Mouse (Mus musculus): ENCODE data around the gene Crim1. TPM values are rescaled to one million over a fixed set of nuclear protein-coding genes. Genes with fewer than 3 reads are reported as not detected.
A peak's percentile ranks its signal among the peaks of the same experiment; 100 is the strongest.

Crim1 gene
- polyA plus RNA-seq, 1 experiment: 54.2 TPM

DNA sequence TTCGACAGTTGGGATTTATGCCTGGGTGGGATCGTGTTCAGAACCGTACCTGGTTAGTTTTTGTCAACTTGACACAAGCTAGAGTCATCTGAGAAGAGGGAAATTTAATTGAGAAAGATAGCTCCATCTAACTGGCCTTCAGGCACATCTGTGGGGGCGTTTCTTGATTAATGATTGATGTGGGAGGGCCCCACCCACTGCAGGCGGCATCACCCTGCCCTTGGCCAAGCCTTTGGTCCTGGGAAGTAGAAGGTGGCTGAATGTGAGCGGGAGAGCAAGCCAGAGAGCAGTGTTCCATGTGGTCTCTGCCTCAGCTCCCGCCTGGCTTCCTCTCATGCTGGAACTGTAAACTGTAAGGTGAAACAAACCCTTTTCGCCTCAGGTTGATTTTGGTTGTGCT, 56.5 kb downstream of the Crim1 start:
- TF ChIP-seq POLR2A (IDR thresholded peaks at IDR 0.05; ENCODE audit: low read depth, low read length) (no peak), CTCF (conservative IDR thresholded peaks at IDR 0.05; ENCODE audit: insufficient read depth, insufficient read length, low read depth, low read length) (no peak)
- 53% methylated on average over 8 of the region's 8 CpGs for WGBS
- Histone ChIP-seq H3K36me3 (ENCODE audit: control insufficient read depth, insufficient read depth, low read length) (no peaks in the 10 kb centered on the region), H3K4me1 (ENCODE audit: control insufficient read depth, insufficient read depth, low read length) (peaks cover 3% of the 10 kb centered on the region), H3K27me3 (replicated peaks; ENCODE audit: control insufficient read depth, insufficient read depth, low read length) (no peaks in the 10 kb centered on the region), H3K4me3 (ENCODE audit: insufficient read depth, low read depth, low read length) (no peak overlapping the region), H3K27ac (ENCODE audit: insufficient read depth, low read depth, low read length) (no peak overlapping the region)
- DNase-seq: peak; percentile 64

DNA sequence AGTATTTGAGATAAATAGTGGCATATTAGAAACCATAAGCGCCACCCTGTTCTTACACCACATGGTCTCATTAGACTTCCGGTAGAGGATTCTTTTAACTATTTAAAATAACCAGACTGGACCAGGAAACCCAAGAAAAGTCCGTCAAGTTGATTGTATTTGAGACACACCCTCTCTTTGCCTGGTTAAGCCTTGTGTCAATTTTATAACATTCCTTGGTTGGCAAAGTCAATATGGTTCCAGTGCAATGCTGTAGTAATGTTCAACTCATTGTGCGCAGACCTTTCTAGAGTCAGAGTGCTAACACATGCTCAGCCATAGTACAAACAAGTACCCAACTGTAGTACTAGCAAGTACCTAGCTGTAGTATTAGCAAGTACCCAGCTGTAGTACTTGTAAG, 61.6 kb downstream of the Crim1 start:
- Histone ChIP-seq H3K4me1 (ENCODE audit: control insufficient read depth, insufficient read depth, low read length) (peaks cover 6% of the 10 kb centered on the region), H3K36me3 (ENCODE audit: control insufficient read depth, insufficient read depth, low read length) (no peaks in the 10 kb centered on the region), H3K27me3 (replicated peaks; ENCODE audit: control insufficient read depth, insufficient read depth, low read length) (no peaks in the 10 kb centered on the region), H3K4me3 (ENCODE audit: insufficient read depth, low read depth, low read length) (no peak overlapping the region), H3K27ac (ENCODE audit: insufficient read depth, low read depth, low read length) (no peak overlapping the region)
- TF ChIP-seq POLR2A (IDR thresholded peaks at IDR 0.05; ENCODE audit: low read depth, low read length) (no peak), CTCF (conservative IDR thresholded peaks at IDR 0.05; ENCODE audit: insufficient read depth, insufficient read length, low read depth, low read length) (no peak)
- DNase-seq: no peak
- 86% methylated on average over 4 of the region's 4 CpGs for WGBS

DNA sequence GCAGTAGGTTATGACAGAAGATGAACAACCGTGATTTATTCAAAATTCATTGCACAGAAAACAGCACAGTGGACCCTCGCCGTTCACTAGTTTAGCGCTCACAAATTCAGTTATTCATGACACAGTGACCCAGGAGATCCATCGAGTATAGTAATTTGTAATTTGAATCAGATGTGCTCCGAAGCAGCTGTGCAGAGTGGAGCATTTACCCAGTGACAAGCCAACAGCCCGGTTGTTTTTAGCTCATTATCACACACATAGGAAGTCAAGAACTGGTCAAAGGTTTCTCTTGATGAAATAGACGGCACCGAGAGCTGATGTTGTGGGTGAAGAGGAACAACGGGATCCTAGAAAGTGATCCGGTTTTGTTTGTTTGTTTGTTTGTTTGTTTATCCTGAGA, 64.1 kb downstream of the Crim1 start:
- DNase-seq: no peak
- Histone ChIP-seq H3K27ac (ENCODE audit: insufficient read depth, low read depth, low read length) (no peak overlapping the region), H3K4me1 (ENCODE audit: control insufficient read depth, insufficient read depth, low read length) (peaks cover 6% of the 10 kb centered on the region), H3K36me3 (ENCODE audit: control insufficient read depth, insufficient read depth, low read length) (no peaks in the 10 kb centered on the region), H3K4me3 (ENCODE audit: insufficient read depth, low read depth, low read length) (no peak overlapping the region), H3K27me3 (replicated peaks; ENCODE audit: control insufficient read depth, insufficient read depth, low read length) (no peaks in the 10 kb centered on the region)
- WGBS: 61% methylated on average over 11 of the region's 11 CpGs
- TF ChIP-seq CTCF (conservative IDR thresholded peaks at IDR 0.05; ENCODE audit: insufficient read depth, insufficient read length, low read depth, low read length) (no peak), POLR2A (IDR thresholded peaks at IDR 0.05; ENCODE audit: low read depth, low read length) (no peak)

DNA sequence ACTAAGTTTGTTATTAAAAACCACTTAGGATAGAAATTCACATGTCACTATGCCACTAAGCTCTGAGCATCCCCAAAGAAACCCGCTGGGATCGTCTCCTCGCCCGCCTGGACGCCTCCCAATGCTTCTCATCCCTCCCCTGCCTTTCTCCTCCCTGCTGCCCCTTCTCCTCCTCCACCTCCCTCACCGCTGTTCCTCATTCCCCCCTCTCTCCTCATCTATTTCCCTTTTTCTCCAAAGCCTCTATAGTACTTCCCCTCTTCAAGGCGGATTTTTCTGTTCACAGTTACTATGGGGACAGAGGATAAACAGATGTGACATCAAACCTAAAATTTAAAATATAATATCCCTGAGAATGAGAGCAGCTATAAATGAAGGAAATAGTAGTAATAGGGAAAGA, 65.1 kb downstream of the Crim1 start:
- H3K27me3 ChIP-seq (replicated peaks; ENCODE audit: control insufficient read depth, insufficient read depth, low read length): no peaks in the 10 kb centered on the region
- H3K4me3 ChIP-seq (ENCODE audit: insufficient read depth, low read depth, low read length): no peak overlapping the region
- H3K36me3 ChIP-seq (ENCODE audit: control insufficient read depth, insufficient read depth, low read length): no peaks in the 10 kb centered on the region
- no peak for TF ChIP-seq POLR2A (IDR thresholded peaks at IDR 0.05; ENCODE audit: low read depth, low read length)
- TF ChIP-seq CTCF (conservative IDR thresholded peaks at IDR 0.05; ENCODE audit: insufficient read depth, insufficient read length, low read depth, low read length): no peak
- H3K4me1 ChIP-seq (ENCODE audit: control insufficient read depth, insufficient read depth, low read length): peaks cover 3% of the 10 kb centered on the region
- DNase-seq: no peak
- WGBS: 91% methylated on average over 7 of the region's 7 CpGs
- H3K27ac ChIP-seq (ENCODE audit: insufficient read depth, low read depth, low read length): no peak overlapping the region

DNA sequence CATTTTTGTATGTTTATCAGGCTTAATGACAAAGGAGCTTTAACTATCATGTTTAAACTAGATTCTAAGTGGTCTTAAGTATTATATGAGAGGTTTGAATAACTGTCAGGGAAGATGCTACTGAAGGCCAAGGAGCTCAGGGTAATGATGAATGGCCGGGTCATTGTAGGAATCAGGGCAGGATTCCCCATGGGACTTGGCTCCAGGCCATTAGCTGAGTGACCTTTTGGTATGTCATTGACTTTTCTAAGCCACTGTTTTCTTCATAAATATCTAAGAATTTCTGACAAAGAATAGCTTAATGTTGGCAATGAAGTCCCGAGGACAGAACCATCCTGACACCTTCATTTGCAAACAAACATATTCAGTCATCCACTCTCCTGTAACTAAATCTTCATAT, 66.2 kb downstream of the Crim1 start:
- no peak overlapping the region for H3K4me3 ChIP-seq (ENCODE audit: insufficient read depth, low read depth, low read length)

DNA sequence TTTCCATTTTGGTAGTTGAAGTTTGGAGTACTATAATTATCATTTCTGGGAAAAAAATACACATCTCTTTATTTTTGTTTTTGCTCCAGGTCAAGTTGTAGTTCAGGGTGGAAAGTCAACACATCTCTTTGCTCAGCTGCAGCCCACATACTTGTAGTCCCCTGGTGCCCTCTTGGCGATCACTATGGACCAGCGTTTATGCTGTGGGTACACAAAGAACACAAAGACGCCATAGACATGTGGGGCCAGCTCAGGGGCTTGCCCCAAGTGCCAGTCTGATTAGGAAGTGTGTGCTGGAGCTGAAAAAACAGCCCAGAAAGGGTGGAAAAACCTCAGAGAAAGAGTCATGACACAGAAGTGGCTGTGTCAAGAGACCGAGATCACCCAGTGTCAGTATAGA, 68.5 kb downstream of the Crim1 start:
- peaks cover 22% of the 10 kb centered on the region for H3K4me1 ChIP-seq (ENCODE audit: control insufficient read depth, insufficient read depth, low read length)
- no peak overlapping the region for H3K4me3 ChIP-seq (ENCODE audit: insufficient read depth, low read depth, low read length)
- TF ChIP-seq POLR2A (IDR thresholded peaks at IDR 0.05; ENCODE audit: low read depth, low read length) (no peak), CTCF (conservative IDR thresholded peaks at IDR 0.05; ENCODE audit: insufficient read depth, insufficient read length, low read depth, low read length) (no peak)
- H3K27me3 ChIP-seq (replicated peaks; ENCODE audit: control insufficient read depth, insufficient read depth, low read length): no peaks in the 10 kb centered on the region
- 84% methylated on average over 4 of the region's 4 CpGs for WGBS
- no peak overlapping the region for H3K27ac ChIP-seq (ENCODE audit: insufficient read depth, low read depth, low read length)
- no peak for DNase-seq
- no peaks in the 10 kb centered on the region for H3K36me3 ChIP-seq (ENCODE audit: control insufficient read depth, insufficient read depth, low read length)

More for the DNA sequence above, 66.2 kb downstream of the Crim1 start:
- Histone ChIP-seq H3K36me3 (ENCODE audit: control insufficient read depth, insufficient read depth, low read length) (no peaks in the 10 kb centered on the region), H3K4me1 (ENCODE audit: control insufficient read depth, insufficient read depth, low read length) (peaks cover 3% of the 10 kb centered on the region), H3K27ac (ENCODE audit: insufficient read depth, low read depth, low read length) (no peak overlapping the region), H3K27me3 (replicated peaks; ENCODE audit: control insufficient read depth, insufficient read depth, low read length) (no peaks in the 10 kb centered on the region)
- no peak for TF ChIP-seq POLR2A (IDR thresholded peaks at IDR 0.05; ENCODE audit: low read depth, low read length)
- TF ChIP-seq CTCF (conservative IDR thresholded peaks at IDR 0.05; ENCODE audit: insufficient read depth, insufficient read length, low read depth, low read length): no peak
- 51% methylated on average over 2 of the region's 2 CpGs for WGBS
- DNase-seq: peak; percentile 68

DNA sequence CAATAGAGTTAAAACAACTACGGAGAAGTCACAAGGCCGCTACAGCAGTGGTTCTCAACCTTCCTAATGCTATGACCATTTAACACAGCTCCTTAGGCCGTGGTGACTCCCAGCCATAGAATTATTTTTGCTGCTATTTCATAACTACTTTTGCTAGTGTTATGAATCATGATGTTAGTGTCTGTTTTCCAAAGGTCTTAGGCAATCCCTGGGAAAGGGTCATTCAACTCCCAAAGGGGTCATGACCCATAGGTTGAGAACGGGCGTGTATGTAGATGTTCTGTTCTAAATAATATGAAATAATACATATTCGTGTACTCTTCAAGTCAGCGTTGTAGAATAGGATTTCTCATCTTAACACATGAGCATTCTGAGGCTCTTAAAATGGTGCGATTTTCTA, 69.3 kb downstream of the Crim1 start:
- Histone ChIP-seq H3K36me3 (ENCODE audit: control insufficient read depth, insufficient read depth, low read length) (no peaks in the 10 kb centered on the region), H3K27me3 (replicated peaks; ENCODE audit: control insufficient read depth, insufficient read depth, low read length) (no peaks in the 10 kb centered on the region), H3K4me1 (ENCODE audit: control insufficient read depth, insufficient read depth, low read length) (peaks cover 29% of the 10 kb centered on the region), H3K4me3 (ENCODE audit: insufficient read depth, low read depth, low read length) (no peak overlapping the region), H3K27ac (ENCODE audit: insufficient read depth, low read depth, low read length) (no peak overlapping the region)
- TF ChIP-seq POLR2A (IDR thresholded peaks at IDR 0.05; ENCODE audit: low read depth, low read length) (no peak), CTCF (conservative IDR thresholded peaks at IDR 0.05; ENCODE audit: insufficient read depth, insufficient read length, low read depth, low read length) (no peak)
- DNase-seq: no peak
- WGBS: 93% methylated on average over 8 of the region's 8 CpGs

DNA sequence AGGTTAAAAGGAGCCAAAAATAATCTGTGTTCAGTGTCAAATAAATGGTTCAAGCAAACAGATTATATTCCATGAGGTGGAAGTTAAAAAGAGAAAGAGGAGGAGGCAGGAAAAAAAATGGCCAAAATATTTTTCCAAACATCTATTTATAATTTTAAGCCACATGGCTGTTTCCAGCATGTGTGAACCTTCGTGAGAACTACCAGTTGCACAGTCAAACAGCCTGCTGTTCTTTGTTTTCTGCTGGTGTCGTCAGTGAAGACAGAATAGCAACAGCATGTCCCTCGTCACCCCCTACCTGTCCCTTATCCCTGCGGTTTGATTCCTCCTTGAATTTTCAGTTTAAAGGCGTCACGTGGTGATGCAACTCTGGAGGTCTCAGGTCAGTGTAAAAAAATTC, 70.0 kb downstream of the Crim1 start:
- Histone ChIP-seq H3K4me1 (ENCODE audit: control insufficient read depth, insufficient read depth, low read length) (peaks cover 29% of the 10 kb centered on the region), H3K36me3 (ENCODE audit: control insufficient read depth, insufficient read depth, low read length) (no peaks in the 10 kb centered on the region), H3K27ac (ENCODE audit: insufficient read depth, low read depth, low read length) (no peak overlapping the region), H3K27me3 (replicated peaks; ENCODE audit: control insufficient read depth, insufficient read depth, low read length) (no peaks in the 10 kb centered on the region), H3K4me3 (ENCODE audit: insufficient read depth, low read depth, low read length) (no peak overlapping the region)
- no peak for DNase-seq
- WGBS: 83% methylated on average over 6 of the region's 6 CpGs
- TF ChIP-seq CTCF (conservative IDR thresholded peaks at IDR 0.05; ENCODE audit: insufficient read depth, insufficient read length, low read depth, low read length) (no peak), POLR2A (IDR thresholded peaks at IDR 0.05; ENCODE audit: low read depth, low read length) (no peak)
